Mouse (Mus musculus): ENCODE results near the gene Emb. TPM values are rescaled to one million over a fixed set of nuclear protein-coding genes. Genes with fewer than 3 reads are reported as not detected.

Gene Emb
- total RNA-seq, 2 experiments from 2014 or later = 10.1 to 10.5 TPM

DNA sequence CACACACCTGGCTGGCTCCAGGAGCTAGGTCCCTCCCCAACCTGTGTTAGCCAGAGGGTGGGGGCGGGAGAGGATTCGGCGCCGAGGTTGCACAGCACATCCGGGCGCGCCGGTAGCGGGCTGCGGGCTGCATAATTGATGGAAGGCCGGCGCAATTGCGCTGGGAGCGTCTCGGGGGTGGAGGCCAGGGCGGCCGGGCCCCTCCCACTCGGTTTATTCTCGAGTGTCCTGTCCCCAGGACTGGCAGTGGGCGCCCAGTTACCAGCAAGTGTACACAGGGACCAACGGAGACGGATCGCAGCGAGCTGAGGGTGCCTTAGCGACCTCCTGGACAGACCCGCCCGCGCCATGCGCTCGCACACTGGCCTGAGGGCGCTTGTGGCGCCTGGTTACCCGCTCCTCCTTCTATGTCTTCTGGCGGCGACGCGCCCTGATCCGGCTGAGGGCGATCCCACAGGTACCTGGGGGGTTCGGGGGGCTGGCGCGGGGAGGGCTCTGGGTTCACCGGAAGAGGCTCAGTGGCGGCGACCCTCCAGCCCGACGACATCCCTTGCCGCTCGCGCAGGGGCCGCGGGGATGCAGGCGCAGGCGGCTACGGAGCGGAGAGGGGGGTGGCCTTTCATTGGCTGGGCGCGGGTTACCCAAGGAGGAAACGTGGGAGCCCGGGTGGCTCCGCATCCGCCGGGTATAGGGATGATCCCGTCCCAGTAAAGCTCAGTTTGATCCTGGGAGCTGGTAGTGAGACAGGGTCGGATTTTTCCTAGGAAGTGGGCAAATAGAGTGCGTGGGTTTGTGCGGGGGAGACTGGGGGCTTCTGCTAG is 12.4 kb downstream of the Emb start, which contains the start of gene Gm17509:
Gene Gm17509 (minus strand): TSS at position 575 of the 821 bp plus-strand sequence.
- peak; percentile 27 for DNase-seq

DNA sequence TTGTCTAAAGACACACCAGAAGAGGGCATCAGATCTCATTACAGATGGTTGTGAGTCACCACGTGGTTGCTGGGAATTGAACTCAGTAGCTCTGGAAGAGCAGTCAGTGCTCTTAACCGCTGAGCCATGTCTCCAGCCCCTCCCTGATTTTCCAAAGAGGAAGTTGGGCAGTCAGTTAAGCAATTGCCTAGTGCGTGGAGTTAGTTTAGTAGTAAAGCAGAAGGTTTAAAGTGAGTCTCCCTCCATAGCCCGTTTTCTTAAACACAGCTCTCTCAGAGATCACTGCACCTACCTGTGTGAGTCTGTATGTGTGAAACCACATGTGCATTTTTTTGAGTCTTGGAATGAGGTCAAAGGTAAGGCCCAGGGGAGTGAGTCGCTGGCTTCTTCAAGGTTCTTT is 14.8 kb downstream of the Emb start:
- no peak for DNase-seq

DNA sequence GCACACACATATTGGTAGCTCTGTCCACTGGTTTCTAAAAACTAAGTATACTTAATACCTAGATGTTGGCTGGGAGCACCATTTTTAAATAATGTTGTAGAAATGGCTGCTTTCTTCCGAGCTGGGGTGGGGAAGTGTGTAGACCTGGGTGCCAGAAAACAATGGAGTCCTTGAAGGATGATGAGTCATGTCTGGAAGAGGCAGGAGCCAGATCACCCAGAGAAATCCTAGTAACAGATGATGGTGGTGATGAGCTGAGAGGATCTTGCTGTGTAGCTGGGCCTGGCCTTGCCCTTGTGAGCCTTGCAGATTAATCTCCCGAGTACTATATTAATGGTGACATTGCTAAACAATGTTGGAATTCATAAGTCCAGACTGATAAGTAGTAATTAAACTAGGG is 16.6 kb downstream of the Emb start:
- no peak for DNase-seq

DNA sequence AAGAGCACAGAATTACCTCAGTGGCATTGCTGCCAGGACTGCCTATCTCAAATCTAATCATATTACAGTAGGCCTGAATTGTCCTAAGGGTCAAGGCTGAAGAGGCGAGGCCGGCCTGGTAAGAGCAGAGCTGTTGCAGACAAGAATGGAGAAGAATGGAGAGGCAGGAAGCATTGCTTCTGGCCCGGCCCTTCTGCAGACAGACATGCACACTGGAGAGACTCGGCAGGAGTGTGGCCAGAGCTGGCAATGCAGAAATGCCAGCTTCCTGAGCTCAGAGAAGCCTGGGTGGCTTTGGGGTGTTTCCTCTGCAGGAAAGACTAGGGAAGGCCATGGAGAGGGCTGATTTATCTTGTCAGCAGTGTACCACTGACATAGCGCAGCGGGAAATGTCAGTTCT is 17.2 kb downstream of the Emb start:
- no peak for DNase-seq

DNA sequence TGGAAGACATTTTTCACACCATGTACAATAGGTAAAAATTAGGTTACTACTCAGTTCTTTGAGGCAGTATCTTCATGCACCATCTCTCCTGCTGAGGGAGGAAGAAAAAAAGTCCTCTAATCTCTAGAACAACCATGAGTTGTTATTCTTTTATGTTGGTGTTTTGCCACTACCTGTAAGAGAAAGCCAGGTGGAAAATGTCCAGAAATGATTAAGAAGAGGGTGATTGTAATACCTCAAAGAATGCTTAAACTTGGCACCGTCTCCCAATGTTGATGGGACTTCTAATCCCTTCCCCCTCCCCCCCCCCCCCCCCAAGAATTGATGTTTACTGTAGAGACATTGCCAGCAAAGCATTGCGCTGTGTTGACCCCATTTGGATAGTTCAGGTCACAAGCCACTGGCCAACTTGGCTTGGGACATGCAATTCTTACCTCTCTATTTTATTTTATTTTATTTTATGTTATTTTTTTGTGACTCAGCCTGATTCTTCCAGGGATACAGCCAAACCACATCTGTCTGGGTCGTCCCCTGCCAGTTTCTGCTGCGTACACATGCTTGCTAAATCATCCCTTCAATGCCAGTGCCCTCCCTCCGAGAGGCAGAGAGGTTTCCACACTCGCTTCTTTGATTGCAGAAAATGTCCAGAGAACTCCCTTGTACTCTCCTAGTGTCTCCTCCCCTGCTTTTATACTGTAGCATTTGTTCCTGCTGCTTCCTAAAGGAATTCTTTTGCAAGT is 22.2 kb downstream of the Emb start:
- DNase-seq = no peak

DNA sequence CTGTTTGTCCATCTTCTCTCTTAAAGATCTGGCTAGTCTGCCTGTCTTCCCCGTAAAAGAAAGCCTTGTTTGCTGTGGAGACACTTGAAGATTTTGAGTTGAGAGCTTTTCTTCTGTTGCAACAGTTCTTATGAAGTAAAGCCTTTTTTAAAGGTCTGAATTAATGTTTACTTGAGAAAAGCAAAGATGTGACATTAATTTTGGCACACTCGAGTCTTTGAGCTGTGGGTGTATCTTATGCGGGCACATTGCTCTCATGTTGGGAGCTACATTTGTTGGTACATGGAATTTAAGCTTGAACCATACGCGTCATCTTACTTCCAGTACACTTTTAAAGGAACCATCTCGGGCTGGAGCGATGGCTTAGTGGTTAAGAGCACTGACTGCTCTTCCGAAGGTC is 25.5 kb downstream of the Emb start:
- DNase-seq = no peak

DNA sequence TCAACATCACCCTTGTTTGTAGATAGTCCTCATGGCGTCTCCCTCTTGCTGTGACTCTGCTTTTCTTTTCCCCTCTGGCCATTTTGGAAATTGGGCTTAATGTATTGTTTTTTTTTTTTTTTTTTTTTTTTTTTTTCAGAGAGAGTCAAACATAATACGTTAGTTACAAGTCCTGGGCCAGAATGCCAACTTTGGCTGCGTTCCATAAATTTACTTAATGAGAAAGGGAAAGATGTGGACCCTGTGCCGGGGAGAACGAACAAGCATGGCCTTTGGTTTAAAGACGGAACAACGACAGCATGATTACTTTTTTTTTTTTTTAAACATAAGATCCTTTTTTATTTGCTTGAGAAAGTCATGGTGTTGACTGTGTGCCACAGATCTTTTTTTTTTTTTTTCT is 26.1 kb downstream of the Emb start:
- no peak for DNase-seq

DNA sequence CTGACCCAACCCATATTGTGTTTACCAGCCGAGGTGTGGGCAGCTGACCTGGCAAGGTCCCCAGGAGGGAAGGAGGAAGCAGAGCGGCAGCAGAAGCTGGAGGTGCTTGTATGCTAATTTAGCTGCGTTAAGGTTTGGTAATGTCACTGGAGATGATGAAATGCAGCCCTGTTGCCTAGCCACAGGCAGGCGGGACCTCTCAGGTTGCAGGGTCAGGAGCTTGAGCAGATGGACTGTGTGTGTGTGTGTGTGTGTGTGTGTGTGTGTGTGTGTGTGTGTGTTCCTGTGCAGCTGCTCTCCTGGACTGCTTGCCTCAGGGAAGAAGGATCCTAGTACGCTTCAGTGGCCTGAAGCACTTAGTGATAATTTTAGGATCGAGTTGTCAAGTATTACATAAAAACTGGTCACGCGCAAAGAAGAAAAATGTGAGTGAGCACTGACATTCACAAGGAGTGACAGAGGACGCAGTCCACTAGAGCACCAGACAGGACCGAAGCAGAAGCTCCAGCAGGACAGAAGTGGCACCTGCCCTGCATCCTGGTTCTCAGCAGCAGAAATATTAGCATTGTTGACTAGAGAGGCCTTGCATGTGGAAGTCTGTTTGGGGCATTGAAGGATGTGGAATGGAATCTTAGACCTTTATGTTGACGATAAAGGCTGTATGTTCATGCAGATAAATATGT is 27.3 kb downstream of the Emb start:
- peak; percentile 75 for DNase-seq

DNA sequence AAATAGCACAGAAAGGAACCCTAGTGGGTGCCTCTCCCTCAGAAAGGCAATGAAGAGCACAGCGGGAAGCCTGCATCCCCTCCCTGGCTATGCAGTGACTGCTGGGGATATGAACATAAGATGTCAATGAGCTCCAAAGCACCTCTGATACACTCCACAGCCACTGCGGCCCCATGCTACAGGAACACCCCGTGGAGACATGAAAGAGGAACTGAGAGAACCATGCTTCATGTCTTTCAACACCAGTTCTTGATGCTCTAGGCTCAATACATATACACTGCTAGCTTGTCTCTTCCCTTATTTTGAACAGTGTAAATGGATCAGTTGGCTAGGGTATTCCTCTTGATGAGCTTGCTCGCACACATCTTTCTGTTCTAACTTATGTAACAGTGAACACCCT is 28.8 kb downstream of the Emb start:
- DNase-seq = no peak

DNA sequence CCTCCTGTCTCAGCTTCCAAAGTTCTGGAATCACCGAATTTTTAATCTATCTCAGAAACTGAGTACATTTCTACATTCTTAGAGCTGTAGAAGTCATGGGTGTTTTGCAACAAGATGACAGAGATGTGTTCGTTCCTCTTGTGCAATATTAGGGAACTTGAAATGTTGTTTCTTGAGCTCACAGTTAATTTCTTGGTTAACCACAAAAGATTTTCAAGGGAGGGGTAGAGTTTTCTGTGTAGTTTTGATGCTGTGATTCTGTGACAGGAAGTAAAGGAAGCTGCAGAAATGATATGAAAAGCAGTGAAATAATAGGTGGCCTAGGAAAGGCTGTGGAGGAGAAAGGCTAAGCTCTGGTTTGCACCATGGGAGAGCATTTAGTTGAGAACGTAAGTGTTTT is 33.7 kb downstream of the Emb start:
- no peak for DNase-seq

DNA sequence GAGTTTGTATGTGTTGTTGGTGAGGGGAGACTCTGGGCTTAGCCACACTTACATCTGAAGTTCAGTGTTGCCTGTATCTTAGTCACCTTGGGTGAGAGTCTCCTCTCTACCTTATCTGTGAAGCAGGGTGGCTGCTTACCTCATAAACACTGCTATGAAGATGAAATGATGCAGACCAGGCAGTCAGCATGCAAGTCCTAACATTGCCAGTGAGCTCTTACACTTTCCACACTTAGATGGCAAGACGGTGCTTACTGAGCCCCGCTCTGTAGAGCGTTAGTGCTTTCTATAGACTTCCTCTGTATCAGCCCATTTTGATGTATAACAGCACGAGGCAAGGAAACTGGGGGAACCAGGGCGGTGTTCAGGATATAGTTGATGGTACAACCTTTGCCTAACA is 34.3 kb downstream of the Emb start:
- DNase-seq = no peak

DNA sequence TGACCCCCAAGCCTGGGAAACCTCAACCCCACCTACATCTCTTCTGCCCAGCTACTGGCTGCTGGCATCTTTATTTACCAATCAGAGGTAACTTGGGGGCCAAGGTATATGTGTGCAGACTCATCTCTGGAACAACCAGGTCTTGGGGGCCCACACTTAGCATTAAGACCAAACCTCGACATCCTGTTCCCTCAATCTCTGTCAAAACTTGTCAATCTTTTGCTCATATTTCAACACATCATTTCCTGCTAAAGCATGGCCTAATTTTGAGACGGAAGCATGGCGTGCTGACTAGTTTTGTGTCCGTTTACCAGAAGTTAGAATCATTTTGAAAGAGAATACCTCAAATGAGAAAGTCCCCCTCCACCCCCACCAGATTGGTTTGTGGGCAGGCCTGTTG is 52.4 kb downstream of the Emb start:
- no peak for DNase-seq

DNA sequence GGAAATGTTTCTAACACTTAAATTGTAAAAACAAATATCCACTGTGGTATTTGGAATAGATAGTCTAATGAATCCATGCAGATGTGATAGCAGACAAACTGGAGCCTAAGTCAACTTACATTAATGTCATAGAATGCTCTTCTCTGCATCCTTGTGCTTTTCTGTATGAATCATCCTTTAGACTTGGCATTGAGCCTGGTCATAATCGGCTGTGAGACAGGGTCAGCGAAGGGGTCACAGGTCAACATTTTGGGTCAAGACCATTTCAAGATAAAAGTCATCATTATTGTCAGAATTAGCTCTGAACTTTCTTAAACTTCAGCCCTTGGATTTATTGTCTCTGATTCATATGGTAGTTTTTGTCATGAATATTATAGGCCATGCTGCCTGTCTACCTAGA is 57.8 kb downstream of the Emb start:
- DNase-seq = no peak

DNA sequence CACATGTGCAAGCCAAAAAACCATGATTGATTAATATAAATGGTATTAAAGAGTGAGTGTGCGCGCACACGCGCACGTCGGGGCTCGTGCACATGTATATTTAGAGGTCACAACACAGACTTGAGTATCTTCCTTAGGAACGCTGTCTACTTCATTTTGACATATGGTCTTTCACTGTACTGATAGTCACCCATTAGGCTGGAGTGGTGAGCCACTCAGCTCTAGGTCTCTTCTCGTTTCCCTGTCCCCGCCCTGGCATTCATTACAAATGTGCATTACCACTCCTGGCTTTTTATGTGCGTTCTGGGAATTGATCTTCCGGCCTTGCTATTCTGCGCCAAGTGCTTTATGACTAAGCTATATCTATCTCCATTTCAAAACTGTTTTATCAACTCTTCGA is 59.6 kb downstream of the Emb start:
- DNase-seq = no peak

DNA sequence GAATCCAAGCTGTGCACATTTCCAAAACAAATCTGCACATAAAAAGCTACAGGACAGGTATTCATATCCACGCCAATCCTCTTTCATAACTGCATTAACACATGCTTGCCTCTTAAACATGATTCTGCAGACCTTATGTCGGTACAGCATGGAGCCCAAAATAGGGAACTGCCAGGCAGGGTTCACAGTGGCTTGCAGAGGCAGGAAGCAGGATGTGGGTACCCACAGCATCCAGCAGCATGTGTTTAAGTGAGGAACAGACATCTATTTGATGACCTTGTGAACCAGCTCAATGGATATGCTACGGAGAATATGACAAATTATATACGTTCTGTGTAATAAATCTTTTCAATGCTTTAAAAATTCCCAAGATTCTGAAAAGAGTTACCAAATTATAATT is 75.7 kb downstream of the Emb start:
- DNase-seq = no peak

DNA sequence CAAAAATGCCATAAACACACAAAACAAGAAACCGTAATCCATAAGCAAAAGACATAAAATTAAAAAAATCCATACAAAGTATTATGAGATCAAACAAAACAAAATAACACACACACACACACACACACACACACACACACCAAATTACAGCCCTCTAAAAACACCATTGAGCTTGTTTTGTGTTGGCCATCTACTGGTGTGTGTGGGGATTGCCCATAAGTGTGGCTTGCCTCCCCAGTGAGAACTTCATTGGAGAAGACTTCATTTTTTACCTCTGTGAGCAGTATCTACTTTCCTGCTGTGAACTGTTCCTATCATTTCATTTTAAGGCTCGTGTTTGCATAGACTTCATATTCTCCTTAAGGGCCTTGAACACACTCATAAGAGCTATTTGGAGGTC is 78.6 kb downstream of the Emb start:
- DNase-seq = no peak

DNA sequence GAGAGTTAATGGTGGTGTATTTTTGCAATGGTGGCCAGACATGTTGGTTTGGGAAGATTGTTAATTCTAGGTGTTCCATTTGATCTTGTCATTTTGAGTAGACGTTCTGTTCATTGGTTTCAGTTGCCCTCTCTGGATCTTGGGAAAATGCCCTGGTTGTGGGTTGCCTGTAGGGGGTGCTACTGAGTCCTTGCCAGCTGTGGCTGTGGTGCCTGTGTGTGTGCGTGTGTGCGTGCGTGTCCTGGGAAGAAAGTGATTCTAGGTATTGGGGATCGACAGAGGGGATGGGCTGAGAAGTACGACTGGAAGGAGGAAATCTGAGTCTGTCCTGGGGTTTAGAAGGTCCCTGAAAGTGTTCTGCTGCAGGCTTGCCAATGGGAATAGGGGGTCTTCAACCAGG is 79.1 kb downstream of the Emb start:
- DNase-seq = no peak

DNA sequence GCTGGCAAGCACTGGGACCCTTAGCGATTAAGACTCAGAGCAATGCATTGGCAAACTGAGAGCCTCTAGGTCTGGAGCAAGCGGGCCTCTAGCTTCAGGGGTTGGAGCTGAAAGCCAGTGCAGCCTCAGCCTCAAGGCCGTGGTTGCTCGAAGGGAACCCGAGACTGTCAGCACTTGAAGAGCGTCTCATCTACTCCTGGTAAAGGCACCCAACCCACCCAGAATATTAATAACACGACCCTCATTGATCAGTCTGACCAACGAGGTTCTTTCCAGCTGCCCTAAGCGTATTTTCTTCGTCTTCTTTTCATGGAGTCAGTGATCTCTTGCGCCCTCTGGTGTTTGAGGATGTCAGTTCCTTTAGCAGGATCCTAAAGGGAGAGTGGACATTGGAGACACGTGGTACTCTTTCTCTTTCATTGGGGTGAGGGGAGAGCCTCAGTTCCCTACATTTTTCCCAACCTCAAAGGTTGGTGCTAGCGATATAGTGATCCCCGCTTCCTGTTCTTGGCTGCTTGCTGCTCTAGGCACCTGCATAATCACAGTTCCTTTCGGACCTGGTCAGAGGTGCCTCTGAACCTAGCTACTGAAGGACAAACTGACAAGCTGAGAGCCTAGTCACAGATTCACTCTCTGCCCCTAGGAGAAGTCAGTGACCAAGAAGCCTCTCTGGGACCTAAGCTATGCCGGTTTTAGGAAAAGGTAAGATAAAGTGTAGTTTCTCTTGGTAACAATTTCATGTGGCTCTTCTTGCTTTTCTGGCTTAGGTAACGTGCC is 81.3 kb downstream of the Emb start:
- no peak for DNase-seq

DNA sequence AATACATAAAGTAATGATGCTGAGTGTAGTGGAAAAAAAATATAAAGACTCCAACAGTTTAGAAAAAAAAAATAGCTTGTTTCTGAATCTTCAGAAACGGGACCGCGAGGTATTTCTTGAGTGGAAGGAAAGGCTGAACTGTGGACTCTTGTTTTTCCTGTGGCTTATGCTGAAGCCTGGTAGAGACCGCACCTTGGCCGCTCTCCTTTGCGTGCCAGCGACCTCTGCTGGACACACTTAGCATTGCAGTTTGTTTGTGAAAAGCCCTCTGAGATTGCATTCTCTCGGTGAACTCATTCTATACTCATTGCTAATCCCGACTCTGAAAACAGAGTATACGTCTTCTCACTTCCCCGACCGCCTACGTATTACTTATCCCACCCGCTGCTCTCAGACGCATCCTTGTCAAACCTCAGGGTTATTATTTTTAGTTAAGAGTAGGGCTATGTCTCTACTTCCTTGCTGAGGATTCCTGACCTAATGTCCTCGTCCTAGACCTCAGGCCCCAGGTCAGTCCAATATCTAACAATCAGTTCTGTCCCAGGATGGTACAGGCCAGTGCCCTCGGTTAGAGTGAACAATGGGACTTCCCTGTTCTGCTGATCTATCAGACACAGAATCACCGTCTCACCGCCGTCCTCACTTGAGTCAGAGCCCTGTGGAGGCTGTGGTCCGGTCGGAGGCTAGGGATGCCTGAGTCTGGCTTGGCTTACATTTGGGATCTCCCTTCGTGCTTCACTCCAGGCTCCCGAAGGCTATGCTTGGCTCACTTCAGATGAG is 103.3 kb downstream of the Emb start:
- peak; percentile 24 for DNase-seq
